Mouse (Mus musculus) urinary bladder, postnatal 10 days (tissue): ENCODE measurements around the gene Trip4.
"Not testable (repeated sequence)": the region's sequence is repeated elsewhere in the genome, so short reads cannot be mapped to it uniquely, and the experiment has no call there.

Experiments used
- DNase-seq: peaks from one replicate; pipeline ENCODE4 v3.0.0; 2022; ENCODE audit warnings: low spot score

Gene Trip4

DNA sequence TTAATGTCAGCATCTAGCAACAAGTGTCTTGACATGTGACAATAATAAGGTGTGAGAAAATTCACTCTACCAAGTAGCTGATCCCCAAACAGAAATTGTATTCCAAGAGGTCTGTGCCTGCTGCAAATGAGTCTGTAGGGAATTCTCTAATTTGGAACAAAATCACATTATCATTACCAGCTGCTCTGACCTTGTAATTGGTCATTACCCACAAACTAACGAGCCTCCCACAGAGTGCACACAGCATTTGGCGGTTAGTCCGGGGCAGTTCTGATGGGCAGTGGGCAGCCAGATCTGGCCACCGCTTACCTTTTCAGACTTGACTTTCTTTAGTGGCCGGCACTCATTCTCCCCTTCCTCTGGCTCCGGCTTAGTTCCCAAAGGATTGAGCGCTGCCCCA is 114.3 kb downstream of the Trip4 start:
- no peak for DNase-seq

DNA sequence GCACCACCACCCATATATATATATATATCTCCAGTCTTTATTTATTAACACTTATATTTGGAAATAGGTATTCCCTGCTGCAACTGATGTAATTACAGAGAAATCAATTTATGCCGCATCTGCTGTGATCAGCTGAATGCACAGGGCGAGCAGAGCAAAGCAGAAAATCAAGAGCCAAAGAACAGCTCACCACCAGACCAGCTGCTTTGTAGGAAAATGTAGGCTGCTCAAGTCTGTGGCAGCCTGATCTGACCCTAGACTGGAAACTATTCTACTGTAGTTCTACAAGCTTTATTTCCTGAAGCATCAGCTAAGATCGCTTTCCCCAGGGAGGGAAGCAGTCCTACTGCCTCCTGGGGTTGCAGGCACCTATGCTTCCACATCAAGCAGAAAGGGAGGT is 115.1 kb downstream of the Trip4 start:
- DNase-seq = no peak

DNA sequence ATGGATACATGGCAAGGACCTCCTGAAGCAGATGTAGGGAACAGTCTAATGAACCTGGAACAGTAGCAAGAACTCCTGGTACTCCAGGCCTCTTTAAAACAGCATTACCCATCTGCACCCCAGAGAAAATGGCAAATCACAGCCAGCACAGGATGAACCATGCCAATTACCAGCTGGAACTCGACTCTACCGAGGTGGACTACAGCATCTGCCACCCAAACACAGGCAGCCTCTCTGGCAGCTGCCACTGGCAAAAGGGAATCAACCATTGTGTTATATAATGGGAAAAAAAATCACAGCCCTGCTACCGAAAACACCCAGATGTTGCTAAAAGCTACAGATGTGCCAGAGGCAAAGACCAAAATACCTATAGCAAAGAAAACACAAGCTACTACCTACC is 115.5 kb downstream of the Trip4 start:
- no peak for DNase-seq

- no peak for DNase-seq
Observed at GRCm38 (mm10) chr9:65791846-65792245, 116.7 kb downstream of the Trip4 start.

DNA sequence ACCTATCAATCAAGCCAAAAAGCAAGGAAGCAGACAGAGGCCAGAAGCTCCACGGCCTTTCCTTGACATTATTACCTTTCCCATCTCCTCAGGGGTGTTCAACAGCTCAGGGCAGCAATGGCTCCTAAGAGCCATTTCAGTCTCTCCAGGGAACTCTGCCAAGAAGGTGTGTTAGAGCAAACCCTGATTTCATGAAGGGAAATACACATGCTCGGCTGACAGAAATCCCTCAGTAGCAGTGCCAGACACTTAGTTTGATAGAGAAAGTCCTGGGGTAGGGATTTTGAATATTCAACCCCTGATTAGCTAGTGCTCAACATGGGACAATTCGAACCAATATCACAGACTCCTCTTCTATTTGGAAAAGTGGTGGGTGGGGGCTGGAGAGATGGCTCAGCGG is 117.5 kb downstream of the Trip4 start:
- DNase-seq = no peak

DNA sequence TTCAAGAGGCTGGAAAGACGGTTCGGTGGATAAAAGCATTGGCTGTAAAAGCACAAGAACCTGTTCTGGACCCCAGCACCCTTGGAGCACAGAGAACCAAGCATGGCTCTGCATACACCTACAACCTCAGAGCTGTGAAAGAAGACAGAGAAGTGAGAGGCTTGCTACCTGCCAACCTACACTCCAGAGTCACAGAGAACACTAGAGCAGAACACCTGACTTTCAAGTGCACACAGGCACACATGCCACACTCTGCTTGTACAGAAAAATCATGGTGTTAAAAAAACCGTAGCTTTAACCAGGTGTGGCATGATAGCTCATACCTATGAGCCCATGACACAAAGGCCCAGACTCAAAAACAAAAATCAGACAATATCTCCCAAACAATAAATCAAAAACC is 118.8 kb downstream of the Trip4 start:
- no peak for DNase-seq

DNA sequence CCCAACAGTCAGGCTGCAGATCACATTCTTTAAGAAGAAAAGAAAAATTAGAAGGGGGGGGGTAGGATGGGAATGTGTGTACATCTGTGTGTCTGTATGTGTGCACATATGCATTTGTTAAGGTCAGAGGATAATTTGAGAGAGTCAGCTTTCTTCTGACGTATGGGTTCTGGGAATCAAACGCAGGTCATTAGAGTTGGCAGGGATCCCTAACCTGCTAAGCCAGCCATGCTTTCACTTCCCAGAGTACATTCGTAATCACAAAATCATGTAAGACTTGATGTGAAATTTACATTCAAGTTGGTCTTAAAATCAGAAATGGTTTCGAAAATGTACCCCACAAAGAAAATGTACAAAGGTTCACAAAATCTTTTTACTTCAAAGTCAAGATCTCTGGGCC is 120.0 kb downstream of the Trip4 start:
- DNase-seq = no peak

DNA sequence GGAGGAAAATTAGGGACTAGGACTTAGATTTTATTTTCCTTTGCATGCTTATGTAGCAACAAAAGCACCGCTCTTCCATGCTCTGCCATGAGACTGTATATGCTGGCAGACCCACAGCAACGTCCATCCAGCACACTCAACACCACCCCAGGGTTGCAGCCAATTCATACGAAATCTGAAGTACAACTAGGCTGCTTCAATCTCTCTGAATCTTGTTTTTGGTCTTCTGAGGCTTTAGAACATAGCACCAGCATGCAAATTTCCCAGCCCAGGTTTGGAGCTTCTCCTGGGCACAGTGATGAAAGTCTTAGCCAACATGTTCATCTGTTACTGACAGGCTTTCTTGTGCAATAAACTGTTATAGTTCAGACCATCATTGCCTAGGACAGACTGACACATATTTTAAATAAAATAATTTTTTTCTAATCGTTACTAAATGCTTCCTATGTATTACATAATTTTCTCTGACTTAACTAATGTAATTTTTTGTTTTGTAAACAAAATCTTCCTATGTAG is 120.7 kb downstream of the Trip4 start:
- DNase-seq = no peak

GRCm38 (mm10) chr9:65786885-65787787 is 121.5 kb downstream of the Trip4 start:
- no peak for DNase-seq

GRCm38 (mm10) chr9:65785772-65786368 is 122.7 kb downstream of the Trip4 start:
- DNase-seq = no peak

- not testable (repeated sequence) for DNase-seq
Observed at GRCm38 (mm10) chr9:65779619-65780018, 129.0 kb downstream of the Trip4 start.
